Mouse (Mus musculus): ENCODE results near the gene Spast.

- TF ChIP-seq CTCF (IDR thresholded peaks at IDR 0.05; ENCODE audit: low read depth, low read length) (no peak), POLR2A (IDR thresholded peaks at IDR 0.05; ENCODE audit: extremely low read depth, insufficient read depth, low read length) (no peak)
Measured at GRCm38 (mm10) chr17:74290198-74290597, 48.6 kb upstream of the Spast start.

All from liver, adult 2 months (tissue).